Mouse (Mus musculus) forebrain, embryonic 12.5 days (tissue): Measurements from ENCODE around the gene Rnf6. TPM values are rescaled to one million over a fixed set of nuclear protein-coding genes. Genes with fewer than 3 reads are reported as not detected.
A peak's percentile ranks its signal among the peaks of the same experiment; 100 is the strongest.

ENCODE experiments used
- ATAC-seq: fragments of 200-750 bp; cut with Nextera tagmentation; 2 replicates; pipeline ENCODE4 v1.8.0; 2017; ENCODE audit warnings: moderate TSS enrichment; ENCODE audit not compliant: low FRiP score
- H3K27ac ChIP-seq: fragments of 300-500 bp; sonication (generic); 2 replicates; pipeline ENCODE4 v1.5.1; 2016; ENCODE audit warnings: mild to moderate bottlenecking
- H3K27me3 ChIP-seq: fragments of 300-500 bp; sonication (generic); 2 replicates; pipeline ENCODE4 v1.6.1; 2016; ENCODE audit warnings: mild to moderate bottlenecking
- H3K36me3 ChIP-seq: fragments of 300-500 bp; sonication (generic); replicated peaks from 2 replicates; pipeline ENCODE4 v1.6.1; 2016; ENCODE audit warnings: mild to moderate bottlenecking
- H3K4me1 ChIP-seq: fragments of 300-500 bp; sonication (generic); 2 replicates; pipeline ENCODE4 v1.6.1; 2016
- H3K4me2 ChIP-seq: fragments of 300-500 bp; sonication (generic); 2 replicates; pipeline ENCODE4 v1.6.1; 2016; ENCODE audit warnings: mild to moderate bottlenecking, moderate library complexity
- H3K4me3 ChIP-seq: fragments of 300-500 bp; sonication (generic); replicated peaks from 2 replicates; pipeline ENCODE4 v1.5.1; 2016; ENCODE audit warnings: mild to moderate bottlenecking
- H3K9ac ChIP-seq: fragments of 300-500 bp; sonication (generic); 2 replicates; pipeline ENCODE4 v1.6.1; 2016; ENCODE audit warnings: mild to moderate bottlenecking
- H3K9me3 ChIP-seq: fragments of 300-500 bp; sonication (generic); 2 replicates; pipeline ENCODE4 v1.6.1; 2016
- WGBS: fragments of 180-500 bp; shearing (Covaris S2); methylation state at CpG from one replicate; pipeline ENCODE4 v1.1.7; 2016; 5-methylcytosine and 5-hydroxymethylcytosine counted together
- polyA plus RNA-seq: library from polyadenylated mRNA; unstranded; fragments of >200 nt; fragmentation: Nextera tagmentation; extraction: Ambion mirVana; gene quantifications from 2 replicates; pipeline ENCODE4 v1.2.1, GENCODE M21; 2016

The Rnf6 gene
- polyA plus RNA-seq, 1 experiment from 2014 or later: 26.5 TPM

GRCm38 (mm10) chr5:146227496-146227895 lies 6.1 kb upstream of the Rnf6 start:
- no peak overlapping the region for H3K27ac ChIP-seq
- H3K27me3 ChIP-seq: no peaks in the 10 kb centered on the region
- no peak overlapping the region for H3K9ac ChIP-seq
- no peaks in the 10 kb centered on the region for H3K36me3 ChIP-seq
- H3K4me1 ChIP-seq: peaks cover 5% of the 10 kb centered on the region; the same call in 1 of the 2 replicates
- no peak for ATAC-seq
- no peaks in the 10 kb centered on the region for H3K9me3 ChIP-seq
- H3K4me3 ChIP-seq: no peak overlapping the region
- whole genome bisulfite sequencing: 79% methylated on average over 8 of the region's 8 CpGs
- no peak overlapping the region for H3K4me2 ChIP-seq

GRCm38 (mm10) chr5:146223786-146224185 lies 2.4 kb upstream of the Rnf6 start:
- Histone ChIP-seq H3K4me2 (no peak overlapping the region), H3K27ac (no peak overlapping the region), H3K4me1 (peaks cover 12% of the 10 kb centered on the region), H3K36me3 (peaks cover 6% of the 10 kb centered on the region; the same call in 1 of the 2 replicates), H3K9me3 (no peaks in the 10 kb centered on the region), H3K9ac (no peak overlapping the region), H3K27me3 (no peaks in the 10 kb centered on the region), H3K4me3 (no peak overlapping the region)
- no peak for ATAC-seq
- 93% methylated on average over 5 of the region's 5 CpGs for WGBS

GRCm38 (mm10) chr5:146221722-146222121 lies 367 bp upstream of the Rnf6 start:
- peaks cover 12% of the 10 kb centered on the region for H3K4me1 ChIP-seq
- H3K9me3 ChIP-seq: no peaks in the 10 kb centered on the region
- H3K27ac ChIP-seq: peak overlapping the region; percentile 95
- H3K9ac ChIP-seq: peak overlapping the region; percentile 72
- H3K4me2 ChIP-seq: peak overlapping the region; percentile 65
- no peak for ATAC-seq
- H3K36me3 ChIP-seq: peaks cover 19% of the 10 kb centered on the region
- H3K4me3 ChIP-seq: peak overlapping the region; percentile 68
- 30% methylated on average over 6 of the region's 6 CpGs for WGBS
- no peaks in the 10 kb centered on the region for H3K27me3 ChIP-seq

- Histone ChIP-seq H3K4me1 (peaks cover 12% of the 10 kb centered on the region), H3K4me3 (peak overlapping the region; percentile 68), H3K27ac (0 out of 2 replicates have a peak overlapping the region, but pooled peaks have one; percentile 95), H3K27me3 (no peaks in the 10 kb centered on the region), H3K4me2 (peak overlapping the region; percentile 65), H3K9ac (peak overlapping the region; percentile 72), H3K36me3 (peaks cover 28% of the 10 kb centered on the region), H3K9me3 (no peaks in the 10 kb centered on the region)
- 6% methylated on average over 13 of the region's 13 CpGs for WGBS
- ATAC-seq: peak; percentile 55; the same call in 1 of the 2 replicates
These were observed 865 bp downstream of the Rnf6 start for GRCm38 (mm10) chr5:146220501-146220878.

GRCm38 (mm10) chr5:146205537-146205936 lies 15.8 kb downstream of the Rnf6 start:
- Histone ChIP-seq H3K4me3 (no peak overlapping the region), H3K9me3 (no peaks in the 10 kb centered on the region), H3K4me2 (no peak overlapping the region), H3K27me3 (no peaks in the 10 kb centered on the region), H3K9ac (no peak overlapping the region), H3K36me3 (peaks cover 85% of the 10 kb centered on the region), H3K4me1 (no peaks in the 10 kb centered on the region), H3K27ac (no peak overlapping the region)
- 96% methylated on average over 5 of the region's 5 CpGs for WGBS
- no peak for ATAC-seq

- WGBS: 94% methylated on average over 2 of the region's 2 CpGs
- Histone ChIP-seq H3K4me3 (no peak overlapping the region), H3K27me3 (no peaks in the 10 kb centered on the region), H3K27ac (no peak overlapping the region), H3K9me3 (no peaks in the 10 kb centered on the region), H3K4me1 (no peaks in the 10 kb centered on the region), H3K36me3 (peaks cover 73% of the 10 kb centered on the region), H3K9ac (no peak overlapping the region), H3K4me2 (no peak overlapping the region)
- no peak for ATAC-seq
These were observed 17.4 kb downstream of the Rnf6 start for GRCm38 (mm10) chr5:146203921-146204320.

GRCm38 (mm10) chr5:146200580-146200979 lies 20.8 kb downstream of the Rnf6 start:
- H3K27ac ChIP-seq: no peak overlapping the region
- H3K4me1 ChIP-seq: no peaks in the 10 kb centered on the region
- H3K36me3 ChIP-seq: peaks cover 39% of the 10 kb centered on the region
- H3K9ac ChIP-seq: no peak overlapping the region
- H3K27me3 ChIP-seq: no peaks in the 10 kb centered on the region
- no peak overlapping the region for H3K4me2 ChIP-seq
- no peaks in the 10 kb centered on the region for H3K9me3 ChIP-seq
- no peak for ATAC-seq
- H3K4me3 ChIP-seq: no peak overlapping the region
- 94% methylated on average over 6 of the region's 6 CpGs for WGBS

GRCm38 (mm10) chr5:146199540-146199939 lies 21.8 kb downstream of the Rnf6 start:
- no peak for ATAC-seq

GRCm38 (mm10) chr5:146199073-146199472 lies 22.3 kb downstream of the Rnf6 start:
- Histone ChIP-seq H3K27me3 (no peaks in the 10 kb centered on the region), H3K9ac (no peak overlapping the region), H3K9me3 (no peaks in the 10 kb centered on the region), H3K4me1 (no peaks in the 10 kb centered on the region), H3K36me3 (peaks cover 25% of the 10 kb centered on the region), H3K4me2 (no peak overlapping the region), H3K27ac (no peak overlapping the region), H3K4me3 (no peak overlapping the region)
- ATAC-seq: no peak

More at GRCm38 (mm10) chr5:146199540-146199939, 21.8 kb downstream of the Rnf6 start:
- Histone ChIP-seq H3K9me3 (no peaks in the 10 kb centered on the region), H3K36me3 (peaks cover 30% of the 10 kb centered on the region), H3K9ac (no peak overlapping the region), H3K27ac (no peak overlapping the region), H3K4me2 (no peak overlapping the region), H3K4me1 (no peaks in the 10 kb centered on the region), H3K4me3 (no peak overlapping the region), H3K27me3 (no peaks in the 10 kb centered on the region)
- 90% methylated on average over 2 of the region's 2 CpGs for WGBS

GRCm38 (mm10) chr5:146193360-146193759 lies 28.0 kb downstream of the Rnf6 start:
- Histone ChIP-seq H3K27ac (no peak overlapping the region), H3K27me3 (no peaks in the 10 kb centered on the region), H3K36me3 (no peaks in the 10 kb centered on the region), H3K4me1 (no peaks in the 10 kb centered on the region), H3K4me3 (no peak overlapping the region), H3K9me3 (no peaks in the 10 kb centered on the region), H3K4me2 (no peak overlapping the region), H3K9ac (no peak overlapping the region)
- WGBS: 85% methylated on average over 8 of the region's 8 CpGs
- no peak for ATAC-seq

- H3K4me3 ChIP-seq: no peak overlapping the region
- no peaks in the 10 kb centered on the region for H3K36me3 ChIP-seq
- no peaks in the 10 kb centered on the region for H3K27me3 ChIP-seq
- no peak for ATAC-seq
- whole genome bisulfite sequencing: 60% methylated on average over 3 of the region's 3 CpGs
- H3K27ac ChIP-seq: no peak overlapping the region
- no peaks in the 10 kb centered on the region for H3K9me3 ChIP-seq
- no peak overlapping the region for H3K9ac ChIP-seq
- no peak overlapping the region for H3K4me2 ChIP-seq
- H3K4me1 ChIP-seq: no peaks in the 10 kb centered on the region
These were observed 30.7 kb downstream of the Rnf6 start for GRCm38 (mm10) chr5:146190501-146191269.

GRCm38 (mm10) chr5:146190093-146190492 lies 31.3 kb downstream of the Rnf6 start:
- Histone ChIP-seq H3K4me2 (no peak overlapping the region), H3K9me3 (no peaks in the 10 kb centered on the region), H3K27ac (no peak overlapping the region), H3K36me3 (no peaks in the 10 kb centered on the region), H3K4me1 (no peaks in the 10 kb centered on the region), H3K4me3 (no peak overlapping the region), H3K27me3 (no peaks in the 10 kb centered on the region), H3K9ac (no peak overlapping the region)
- WGBS: 73% methylated on average over 4 of the region's 4 CpGs
- no peak for ATAC-seq

- H3K27ac ChIP-seq: no peak overlapping the region
- WGBS: 86% methylated on average over 7 of the region's 7 CpGs
These were observed 32.6 kb downstream of the Rnf6 start for GRCm38 (mm10) chr5:146188712-146189111.

More at GRCm38 (mm10) chr5:146188712-146189111, 32.6 kb downstream of the Rnf6 start:
- H3K4me3 ChIP-seq: no peak overlapping the region
- H3K9ac ChIP-seq: no peak overlapping the region
- H3K9me3 ChIP-seq: no peaks in the 10 kb centered on the region
- no peaks in the 10 kb centered on the region for H3K4me1 ChIP-seq
- H3K4me2 ChIP-seq: no peak overlapping the region
- H3K36me3 ChIP-seq: no peaks in the 10 kb centered on the region
- ATAC-seq: no peak
- H3K27me3 ChIP-seq: no peaks in the 10 kb centered on the region
